Mouse (Mus musculus): Measurements from ENCODE around the gene Cx3cr1. TPM values are rescaled to one million over a fixed set of nuclear protein-coding genes. Genes with fewer than 3 reads are reported as not detected.
A peak's percentile ranks its signal among the peaks of the same experiment; 100 is the strongest.

The Cx3cr1 gene
- polyA plus RNA-seq, 1 experiment, result 6.4 TPM

DNA sequence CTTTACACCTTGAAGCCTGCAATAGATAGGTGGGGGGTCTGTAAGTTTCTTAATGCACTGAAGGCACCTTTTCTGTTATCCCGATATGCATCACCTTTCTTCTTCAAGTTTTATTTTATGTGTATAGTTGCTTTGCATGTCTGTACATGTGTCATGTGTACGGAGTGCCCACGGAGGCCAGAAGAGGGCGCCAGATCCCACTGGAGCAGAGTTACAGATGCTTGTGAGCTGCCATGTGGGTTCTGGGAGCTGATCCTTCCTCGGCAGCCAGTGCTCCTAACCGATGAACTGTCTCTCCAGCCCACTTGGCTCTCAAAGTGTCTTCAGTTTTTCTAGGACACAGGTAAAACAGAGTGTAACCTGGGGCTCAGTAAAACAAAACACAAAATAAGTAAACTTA lies 11.6 kb upstream of the Cx3cr1 start:
- no peak for DNase-seq (ENCODE audit: low read depth)
- TF ChIP-seq CTCF (IDR thresholded peaks at IDR 0.05; ENCODE audit: borderline replicate concordance, extremely low read depth, insufficient read depth, insufficient read length), result peak; percentile 35; the same call in 1 of the 2 replicates
- TF ChIP-seq POLR2A (IDR thresholded peaks at IDR 0.05; ENCODE audit: borderline replicate concordance, extremely low read depth, insufficient read depth, insufficient read length, poor library complexity, severe bottlenecking), result no peak

DNA sequence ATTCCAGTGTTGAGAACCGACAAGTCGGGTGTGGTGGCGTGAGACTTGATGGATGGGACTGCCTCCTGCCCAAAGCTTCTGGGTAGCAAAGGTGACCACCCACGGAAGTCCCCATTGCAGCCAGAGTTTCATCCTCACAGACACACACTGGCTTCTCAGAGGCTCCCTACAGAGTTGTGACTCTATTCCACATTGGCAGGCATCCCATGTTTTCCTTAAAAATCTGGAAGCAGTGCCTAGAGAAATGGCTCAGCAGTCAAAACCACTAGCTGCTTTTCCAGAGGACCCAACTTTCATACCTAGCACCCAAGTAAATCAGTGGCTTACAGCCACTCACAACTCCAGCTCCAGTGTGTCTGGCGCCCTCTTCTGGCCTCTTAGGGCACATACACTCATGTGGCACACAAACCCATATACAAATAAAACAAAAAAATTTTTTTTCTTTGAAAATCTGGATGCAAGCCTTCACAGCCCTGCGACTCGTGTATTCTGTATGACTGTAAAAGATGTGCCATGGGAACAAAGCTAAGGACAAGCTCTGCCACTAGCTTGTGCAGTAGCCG lies 10.9 kb upstream of the Cx3cr1 start:
- no peak for TF ChIP-seq POLR2A (IDR thresholded peaks at IDR 0.05; ENCODE audit: borderline replicate concordance, extremely low read depth, insufficient read depth, insufficient read length, poor library complexity, severe bottlenecking)
- 0 out of 2 replicates have a peak, but pooled peaks have one; percentile 3 for TF ChIP-seq CTCF (IDR thresholded peaks at IDR 0.05; ENCODE audit: borderline replicate concordance, extremely low read depth, insufficient read depth, insufficient read length)
- DNase-seq (ENCODE audit: low read depth), result peak; percentile 19

DNA sequence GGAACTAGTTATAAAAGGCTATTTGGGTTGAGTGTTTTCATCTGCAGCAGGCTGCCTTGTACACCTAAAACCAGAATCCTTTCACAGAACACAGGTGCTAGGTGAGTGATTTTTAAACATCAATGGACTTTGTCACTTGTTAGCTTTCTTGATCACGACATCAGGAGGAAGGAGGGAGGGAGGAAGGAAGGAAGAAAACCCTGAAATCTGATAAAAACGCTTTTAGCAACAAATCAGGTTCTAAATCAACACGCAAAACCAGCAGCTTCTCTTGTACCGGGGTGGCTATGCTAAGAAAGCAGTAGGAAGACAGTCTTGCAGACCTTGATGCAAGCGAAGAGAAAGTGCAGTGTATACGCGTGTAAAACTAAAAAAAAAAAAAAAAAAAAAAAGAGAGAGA lies 10.2 kb upstream of the Cx3cr1 start:
- TF ChIP-seq CTCF (IDR thresholded peaks at IDR 0.05; ENCODE audit: borderline replicate concordance, extremely low read depth, insufficient read depth, insufficient read length) (no peak), POLR2A (IDR thresholded peaks at IDR 0.05; ENCODE audit: borderline replicate concordance, extremely low read depth, insufficient read depth, insufficient read length, poor library complexity, severe bottlenecking) (no peak)

DNA sequence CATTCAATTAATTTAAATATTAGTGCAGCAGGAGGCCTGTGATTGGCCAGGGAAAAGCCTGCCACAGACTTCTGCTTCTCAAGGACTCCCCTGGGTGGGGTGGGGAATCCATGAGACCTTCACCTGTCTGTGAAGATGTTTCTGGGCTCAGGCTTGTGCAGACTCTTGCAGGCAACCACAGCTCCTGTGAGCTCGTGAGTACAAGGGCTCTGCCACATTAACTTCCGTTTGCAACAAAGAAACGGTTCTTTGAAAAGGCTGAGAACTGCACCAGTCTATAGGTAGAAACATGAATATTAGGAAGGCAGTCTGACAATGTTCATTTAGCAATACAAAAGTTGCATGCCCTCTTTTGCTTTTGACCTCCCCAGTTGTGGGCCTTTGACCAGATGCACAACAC lies 8.6 kb upstream of the Cx3cr1 start:
- no peak for TF ChIP-seq POLR2A (IDR thresholded peaks at IDR 0.05; ENCODE audit: borderline replicate concordance, extremely low read depth, insufficient read depth, insufficient read length, poor library complexity, severe bottlenecking)
- no peak for TF ChIP-seq CTCF (IDR thresholded peaks at IDR 0.05; ENCODE audit: borderline replicate concordance, extremely low read depth, insufficient read depth, insufficient read length)
- no peak for DNase-seq (ENCODE audit: low read depth)

More for the DNA sequence above, 10.2 kb upstream of the Cx3cr1 start:
- no peak for DNase-seq (ENCODE audit: low read depth)

DNA sequence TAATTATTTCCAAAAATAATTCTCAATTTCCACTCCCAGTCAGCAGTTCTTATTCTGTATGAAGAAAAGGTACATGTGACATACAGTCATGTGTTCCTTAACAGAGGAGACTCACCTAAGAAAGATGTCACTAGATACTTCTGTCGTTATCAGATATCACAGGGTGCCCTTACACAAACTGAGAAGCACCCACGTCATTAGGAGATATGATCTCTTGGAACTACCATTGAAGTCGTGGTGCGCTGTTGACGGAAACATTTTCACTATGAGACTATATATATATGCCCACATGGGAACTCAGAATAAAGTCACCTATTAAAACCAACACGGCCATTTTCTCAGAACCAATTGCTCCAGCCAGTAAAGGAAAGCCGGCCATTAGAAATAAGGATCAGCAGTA lies 4.8 kb upstream of the Cx3cr1 start:
- no peak for TF ChIP-seq POLR2A (IDR thresholded peaks at IDR 0.05; ENCODE audit: borderline replicate concordance, extremely low read depth, insufficient read depth, insufficient read length, poor library complexity, severe bottlenecking)
- no peak for TF ChIP-seq CTCF (IDR thresholded peaks at IDR 0.05; ENCODE audit: borderline replicate concordance, extremely low read depth, insufficient read depth, insufficient read length)
- no peak for DNase-seq (ENCODE audit: low read depth)

DNA sequence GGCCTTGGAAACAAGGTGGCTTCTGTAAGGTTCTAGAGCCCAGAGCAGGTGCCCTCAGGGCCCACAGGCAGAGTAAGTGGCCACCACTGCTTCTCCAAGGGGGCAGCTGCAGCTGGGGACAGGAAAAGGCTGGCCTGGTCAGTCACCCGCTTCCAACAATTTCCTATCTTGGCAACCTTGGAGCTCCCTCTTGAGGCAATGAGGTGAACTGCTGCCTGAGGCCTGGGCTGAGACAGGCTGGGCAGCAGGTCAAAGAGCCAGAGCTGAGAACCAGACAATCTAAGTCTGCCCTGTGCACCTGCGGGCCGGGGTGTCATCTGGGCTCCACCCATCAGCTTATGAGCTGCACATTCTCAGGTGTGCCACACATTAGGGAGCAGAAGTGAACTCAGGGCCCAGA lies 3.5 kb upstream of the Cx3cr1 start:
- DNase-seq (ENCODE audit: low read depth), result peak; percentile 69
- peak; percentile 94 for TF ChIP-seq CTCF (IDR thresholded peaks at IDR 0.05; ENCODE audit: borderline replicate concordance, extremely low read depth, insufficient read depth, insufficient read length)
- TF ChIP-seq POLR2A (IDR thresholded peaks at IDR 0.05; ENCODE audit: borderline replicate concordance, extremely low read depth, insufficient read depth, insufficient read length, poor library complexity, severe bottlenecking), result no peak

DNA sequence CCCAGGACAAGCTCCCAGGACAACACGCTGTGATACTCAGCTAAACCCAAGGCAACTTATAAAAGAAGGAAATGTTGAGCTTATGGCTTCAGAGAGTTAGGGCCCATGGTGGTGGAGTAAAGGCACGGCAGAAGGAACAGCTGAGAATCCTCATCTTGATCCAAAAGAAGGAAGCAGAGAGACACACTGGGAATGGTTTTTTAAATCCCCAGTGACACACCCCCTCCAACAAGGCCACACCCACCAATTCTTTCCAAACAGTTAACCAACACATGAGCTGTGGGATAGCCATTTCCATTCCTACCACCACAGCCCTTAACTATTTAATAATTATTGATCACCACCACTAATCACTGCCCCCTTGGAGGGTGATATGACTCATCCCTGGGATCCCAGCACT lies 1.6 kb upstream of the Cx3cr1 start:
- no peak for TF ChIP-seq POLR2A (IDR thresholded peaks at IDR 0.05; ENCODE audit: borderline replicate concordance, extremely low read depth, insufficient read depth, insufficient read length, poor library complexity, severe bottlenecking)
- no peak for TF ChIP-seq CTCF (IDR thresholded peaks at IDR 0.05; ENCODE audit: borderline replicate concordance, extremely low read depth, insufficient read depth, insufficient read length)
- no peak for DNase-seq (ENCODE audit: low read depth)

DNA sequence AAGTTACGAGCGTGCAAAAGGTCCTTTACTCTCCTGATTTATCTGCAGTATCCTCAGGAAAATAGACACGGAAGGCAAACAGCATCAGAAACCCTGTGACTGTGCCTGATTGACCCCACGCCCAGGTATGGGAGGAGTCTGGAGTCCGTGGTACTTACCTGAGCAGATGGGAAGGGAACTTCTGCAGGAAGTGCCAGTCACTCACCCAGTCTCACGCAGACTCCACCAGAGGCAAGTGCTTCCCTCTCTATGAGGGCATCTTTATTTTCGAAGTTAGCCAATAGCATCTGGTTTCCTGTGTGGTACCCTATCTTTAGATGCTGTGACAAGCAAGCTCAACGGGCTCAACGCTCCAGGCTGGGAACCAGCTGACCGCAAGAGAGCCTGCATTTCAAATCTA lies 1.6 kb downstream of the Cx3cr1 start:
- no peak for TF ChIP-seq POLR2A (IDR thresholded peaks at IDR 0.05; ENCODE audit: borderline replicate concordance, extremely low read depth, insufficient read depth, insufficient read length, poor library complexity, severe bottlenecking)
- no peak for TF ChIP-seq CTCF (IDR thresholded peaks at IDR 0.05; ENCODE audit: borderline replicate concordance, extremely low read depth, insufficient read depth, insufficient read length)
- DNase-seq (ENCODE audit: low read depth), result no peak

DNA sequence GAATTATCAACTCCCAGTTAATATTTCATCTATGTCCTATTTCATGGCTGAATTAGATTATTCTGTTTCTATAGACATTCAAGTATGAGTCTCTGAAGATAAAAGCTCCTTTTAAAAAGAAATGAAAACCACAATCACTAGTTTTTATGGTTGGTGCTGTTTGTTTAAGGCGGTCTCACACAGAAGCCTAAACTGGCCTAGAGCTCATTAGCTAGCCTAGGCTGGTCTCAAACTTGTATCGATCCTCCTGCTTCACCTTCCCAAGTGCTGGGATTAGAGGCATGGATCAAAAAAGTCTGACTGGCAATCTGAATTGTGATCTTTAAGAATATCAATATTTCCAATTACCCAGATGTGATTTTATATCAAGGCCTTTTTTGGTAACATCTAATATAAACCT lies 2.1 kb downstream of the Cx3cr1 start:
- TF ChIP-seq POLR2A (IDR thresholded peaks at IDR 0.05; ENCODE audit: borderline replicate concordance, extremely low read depth, insufficient read depth, insufficient read length, poor library complexity, severe bottlenecking) (no peak), CTCF (IDR thresholded peaks at IDR 0.05; ENCODE audit: borderline replicate concordance, extremely low read depth, insufficient read depth, insufficient read length) (no peak)

DNA sequence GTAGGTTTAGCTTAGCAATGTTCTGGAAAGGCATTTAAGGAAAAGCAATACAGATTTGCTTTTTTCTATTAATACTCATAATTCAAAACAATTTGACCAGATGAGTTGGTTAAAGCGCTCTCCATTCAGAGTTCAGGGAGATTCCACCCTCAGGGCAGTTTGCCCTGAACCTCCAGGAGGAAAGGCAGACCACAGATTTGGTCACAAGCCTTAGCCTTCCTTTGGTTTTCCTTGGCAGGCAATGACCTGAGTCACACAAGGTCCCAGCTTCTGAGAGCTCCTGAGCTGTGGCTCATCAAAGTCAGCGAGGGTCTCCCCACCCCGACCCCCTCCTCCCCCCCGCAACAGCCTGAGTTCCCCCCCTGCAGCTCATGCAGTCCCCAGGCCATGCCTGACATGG lies 5.4 kb downstream of the Cx3cr1 start:
- DNase-seq (ENCODE audit: low read depth), result no peak
- TF ChIP-seq CTCF (IDR thresholded peaks at IDR 0.05; ENCODE audit: borderline replicate concordance, extremely low read depth, insufficient read depth, insufficient read length), result no peak
- TF ChIP-seq POLR2A (IDR thresholded peaks at IDR 0.05; ENCODE audit: borderline replicate concordance, extremely low read depth, insufficient read depth, insufficient read length, poor library complexity, severe bottlenecking), result no peak

More for the DNA sequence above, 2.1 kb downstream of the Cx3cr1 start:
- no peak for DNase-seq (ENCODE audit: low read depth)

DNA sequence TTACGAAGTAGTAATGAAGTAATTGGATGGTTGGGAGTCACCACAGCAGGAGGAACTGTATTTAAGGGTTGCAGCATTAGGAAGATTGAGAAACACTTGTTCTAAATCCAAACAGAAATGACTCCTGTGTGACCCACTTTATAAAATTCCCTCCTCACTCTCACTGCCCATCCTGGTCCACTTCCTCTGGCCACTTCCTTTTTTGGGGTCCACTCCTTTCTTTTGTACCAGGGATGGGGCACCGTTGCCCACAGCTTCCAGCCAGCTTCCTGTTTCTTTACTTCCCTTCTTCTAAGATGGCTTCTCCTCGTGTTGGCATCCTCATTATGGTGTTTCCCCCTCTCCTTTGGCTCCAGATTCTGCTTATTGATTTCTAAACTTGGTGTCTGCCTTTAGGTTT lies 10.9 kb downstream of the Cx3cr1 start:
- no peak for TF ChIP-seq POLR2A (IDR thresholded peaks at IDR 0.05; ENCODE audit: borderline replicate concordance, extremely low read depth, insufficient read depth, insufficient read length, poor library complexity, severe bottlenecking)
- TF ChIP-seq CTCF (IDR thresholded peaks at IDR 0.05; ENCODE audit: borderline replicate concordance, extremely low read depth, insufficient read depth, insufficient read length), result no peak
- no peak for DNase-seq (ENCODE audit: low read depth)

DNA sequence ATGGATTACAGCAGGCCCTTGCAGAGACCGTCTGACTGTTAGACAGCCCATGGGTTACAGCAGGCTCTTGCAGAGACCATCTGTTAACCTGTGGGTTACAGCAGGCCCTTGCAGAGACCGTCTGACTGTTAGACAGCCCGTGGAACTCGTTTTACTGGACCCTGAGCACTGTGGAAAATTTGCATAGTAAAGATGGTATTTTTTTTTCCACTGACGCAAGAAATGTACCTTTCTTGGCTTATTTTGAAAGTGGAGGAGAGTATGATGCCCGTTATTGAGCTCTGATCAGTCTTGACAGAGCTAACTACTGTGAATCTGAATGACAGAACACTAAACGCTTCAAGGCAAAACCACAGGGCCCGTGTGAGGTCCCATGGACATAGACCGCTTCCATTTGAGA lies 13.5 kb downstream of the Cx3cr1 start:
- no peak for DNase-seq (ENCODE audit: low read depth)
- no peak for TF ChIP-seq POLR2A (IDR thresholded peaks at IDR 0.05; ENCODE audit: borderline replicate concordance, extremely low read depth, insufficient read depth, insufficient read length, poor library complexity, severe bottlenecking)
- no peak for TF ChIP-seq CTCF (IDR thresholded peaks at IDR 0.05; ENCODE audit: borderline replicate concordance, extremely low read depth, insufficient read depth, insufficient read length)

Data from brain, embryonic 14.5 days (tissue).